Mouse (Mus musculus): Measurements from ENCODE around the gene Zyg11b. TPM values are rescaled to one million over a fixed set of nuclear protein-coding genes. Genes with fewer than 3 reads are reported as not detected.

Gene Zyg11b
- polyA plus RNA-seq (2015; fragmentation: Nextera tagmentation; extraction: Ambion mirVana) = 5.7 and 5.9 TPM in 2 replicates

DNA sequence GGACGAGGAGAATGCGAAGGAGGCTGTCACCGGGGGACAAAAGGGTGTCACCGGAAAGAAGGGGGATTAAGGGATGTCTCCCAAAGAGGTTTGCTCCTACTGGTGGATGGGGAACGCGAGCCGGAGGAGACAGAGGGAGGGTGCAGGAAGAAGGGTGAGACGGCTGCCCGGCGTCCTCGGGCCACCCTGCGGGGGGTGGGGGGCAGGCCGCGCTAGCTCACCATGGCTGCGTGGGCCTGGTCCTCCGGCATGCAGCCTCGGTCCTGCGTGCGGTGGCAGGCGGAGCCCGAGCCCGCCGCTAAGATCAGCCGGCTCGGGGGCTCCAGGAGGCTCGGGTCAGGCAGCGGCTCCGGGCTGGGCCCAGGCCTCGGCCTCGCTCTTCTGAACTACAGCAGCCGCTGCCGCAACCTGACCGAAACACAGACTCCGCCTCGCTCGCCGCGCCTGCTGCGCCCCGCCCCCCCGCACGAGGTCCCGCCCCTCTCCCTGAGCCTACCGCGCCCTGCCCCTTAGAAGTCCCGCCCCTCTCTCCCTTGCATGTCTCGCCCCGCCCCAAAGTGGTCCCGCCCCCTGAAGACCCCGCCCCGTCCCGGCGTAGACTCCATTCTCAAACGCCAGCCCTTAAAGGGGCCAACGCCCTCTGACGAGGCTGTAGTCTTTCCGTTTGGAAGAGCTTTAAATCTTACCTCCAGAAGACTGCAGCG lies at the start of gene Zyg11b:
Gene Zyg11b (minus strand): TSS at position 427 of the 704 bp plus-strand sequence.
- Histone ChIP-seq H3K27me3 (replicated peaks; ENCODE audit: control insufficient read depth, insufficient read depth, low read length) (no peaks in the 10 kb centered on the region), H3K36me3 (ENCODE audit: control insufficient read depth, insufficient read depth, low read length) (no peaks in the 10 kb centered on the region), H3K27ac (ENCODE audit: low read length) (peak within 1 kb of the TSS; percentile 90), H3K9ac (ENCODE audit: low read depth, low read length) (peak within 1 kb of the TSS; percentile 96), H3K4me1 (ENCODE audit: control insufficient read depth, insufficient read depth, low read length) (peaks cover 14% of the 10 kb centered on the region; the same call in 1 of the 2 replicates), H3K9me3 (ENCODE audit: control insufficient read depth, low read length) (no peaks in the 10 kb centered on the region), H3K4me3 (ENCODE audit: low read length) (peak within 1 kb of the TSS; percentile 89), H3K4me2 (ENCODE audit: low read depth, low read length) (peak within 1 kb of the TSS; percentile 86)
- WGBS = under 1% methylated on average over 58 of the region's 58 CpGs
- ATAC-seq = peak; percentile 94

DNA sequence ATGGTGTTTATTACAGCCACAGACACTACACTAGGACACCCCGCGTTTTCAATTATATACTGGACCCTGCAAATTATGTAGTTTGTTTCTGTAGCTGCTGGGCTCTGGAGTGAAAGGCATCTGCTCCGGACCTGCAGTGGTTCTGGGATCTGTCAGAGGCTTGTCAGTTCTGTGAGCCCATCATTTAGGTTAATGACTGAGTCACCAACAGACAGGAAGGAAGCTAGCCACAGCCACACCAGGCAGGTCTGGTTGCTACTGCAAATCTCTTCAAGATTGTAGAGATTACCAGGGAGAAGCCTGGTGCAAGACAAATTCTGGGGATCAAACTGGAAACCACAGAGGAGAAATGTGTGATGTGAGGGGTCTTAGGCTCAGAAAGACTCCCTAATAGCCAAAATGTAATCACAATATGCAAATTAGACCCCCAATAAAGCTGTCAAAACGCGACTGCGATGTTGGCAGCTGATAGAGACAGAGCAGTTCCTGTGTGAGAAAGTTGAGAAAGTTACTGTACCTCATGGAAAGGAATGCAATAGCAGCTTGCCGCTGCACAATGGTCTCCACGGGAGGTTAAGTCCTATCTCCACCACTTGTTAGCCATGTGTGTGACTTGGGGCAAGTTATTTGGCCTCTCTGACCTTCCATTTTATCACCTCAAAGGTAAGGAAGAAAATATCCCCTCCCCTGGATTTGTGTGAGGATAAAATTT lies 49.1 kb upstream of the Zyg11b start:
- 27% methylated on average over 8 of the region's 8 CpGs for WGBS
- Histone ChIP-seq H3K4me3 (ENCODE audit: low read length) (no peak overlapping the region), H3K9ac (ENCODE audit: low read depth, low read length) (no peak overlapping the region), H3K4me1 (ENCODE audit: control insufficient read depth, insufficient read depth, low read length) (peaks cover 32% of the 10 kb centered on the region), H3K27ac (ENCODE audit: low read length) (no peak overlapping the region), H3K27me3 (replicated peaks; ENCODE audit: control insufficient read depth, insufficient read depth, low read length) (no peaks in the 10 kb centered on the region), H3K4me2 (ENCODE audit: low read depth, low read length) (no peak overlapping the region), H3K9me3 (ENCODE audit: control insufficient read depth, low read length) (no peaks in the 10 kb centered on the region), H3K36me3 (ENCODE audit: control insufficient read depth, insufficient read depth, low read length) (no peaks in the 10 kb centered on the region)
- ATAC-seq = no peak

DNA sequence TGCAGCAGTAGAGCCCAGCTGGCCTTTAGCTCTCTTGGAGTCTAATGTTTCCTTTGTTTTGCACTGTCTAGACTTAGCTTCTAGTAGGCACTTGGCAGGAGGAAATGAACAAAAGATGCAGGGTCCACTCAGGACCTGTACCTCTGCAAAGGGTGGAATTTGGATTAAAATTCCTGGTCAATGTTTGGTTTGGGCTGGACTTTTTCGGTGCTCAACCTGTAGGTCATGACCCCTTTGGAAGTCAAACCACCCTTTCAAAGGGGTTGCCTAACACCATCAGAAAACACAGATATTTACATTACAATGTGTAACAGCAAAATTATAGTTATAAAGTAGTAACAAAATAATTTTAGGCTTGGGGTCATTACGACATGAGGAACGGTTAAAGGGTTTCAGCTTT lies 48.2 kb upstream of the Zyg11b start:
- no peak overlapping the region for H3K4me2 ChIP-seq (ENCODE audit: low read depth, low read length)
- 0 out of 2 replicates have a peak overlapping the region, but pooled peaks have one; percentile 13 for H3K27ac ChIP-seq (ENCODE audit: low read length)
- H3K9me3 ChIP-seq (ENCODE audit: control insufficient read depth, low read length) = no peaks in the 10 kb centered on the region
- no peak for ATAC-seq
- WGBS = 78% methylated on average over 3 of the region's 3 CpGs
- H3K36me3 ChIP-seq (ENCODE audit: control insufficient read depth, insufficient read depth, low read length) = no peaks in the 10 kb centered on the region
- H3K4me1 ChIP-seq (ENCODE audit: control insufficient read depth, insufficient read depth, low read length) = peaks cover 36% of the 10 kb centered on the region
- H3K9ac ChIP-seq (ENCODE audit: low read depth, low read length) = no peak overlapping the region
- no peaks in the 10 kb centered on the region for H3K27me3 ChIP-seq (replicated peaks; ENCODE audit: control insufficient read depth, insufficient read depth, low read length)
- H3K4me3 ChIP-seq (ENCODE audit: low read length) = no peak overlapping the region

DNA sequence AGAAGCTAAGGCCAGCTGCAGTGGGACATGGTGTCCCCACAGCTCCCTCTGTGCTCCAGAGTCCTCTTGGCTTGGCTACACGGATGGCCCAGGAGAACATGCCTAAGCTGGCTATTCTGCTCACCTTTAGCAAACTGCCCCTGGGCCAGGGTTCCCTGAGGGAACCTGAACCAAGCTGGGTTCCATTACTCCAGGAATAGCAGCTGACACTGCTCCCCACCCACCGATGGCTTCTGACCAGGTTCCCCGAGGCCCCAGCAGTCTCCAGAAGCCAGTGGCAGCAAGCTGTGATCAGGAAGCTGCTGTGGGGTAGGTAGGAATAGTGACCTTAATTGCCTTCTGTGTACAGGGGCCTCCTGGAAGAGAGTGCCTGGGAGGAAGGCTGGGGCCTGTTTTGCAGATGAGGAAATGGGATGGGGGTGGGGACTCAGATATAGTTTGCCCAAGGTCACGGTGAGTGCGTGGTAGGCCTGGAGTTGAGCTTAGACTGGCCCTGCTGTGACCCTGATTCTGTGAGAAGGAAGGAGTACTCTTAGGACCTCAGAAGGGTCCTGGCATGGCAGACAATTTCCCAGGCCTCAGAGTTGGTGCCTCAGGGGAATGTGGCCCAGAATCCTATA lies 47.5 kb upstream of the Zyg11b start:
- H3K4me2 ChIP-seq (ENCODE audit: low read depth, low read length) = no peak overlapping the region
- H3K36me3 ChIP-seq (ENCODE audit: control insufficient read depth, insufficient read depth, low read length) = no peaks in the 10 kb centered on the region
- 0 out of 2 replicates have a peak overlapping the region, but pooled peaks have one; percentile 8 for H3K9ac ChIP-seq (ENCODE audit: low read depth, low read length)
- no peaks in the 10 kb centered on the region for H3K9me3 ChIP-seq (ENCODE audit: control insufficient read depth, low read length)
- peak overlapping the region; percentile 39 for H3K27ac ChIP-seq (ENCODE audit: low read length)
- H3K4me3 ChIP-seq (ENCODE audit: low read length) = no peak overlapping the region
- WGBS = 22% methylated on average over 5 of the region's 5 CpGs
- peak; percentile 57 for ATAC-seq
- H3K27me3 ChIP-seq (replicated peaks; ENCODE audit: control insufficient read depth, insufficient read depth, low read length) = no peaks in the 10 kb centered on the region
- peaks cover 36% of the 10 kb centered on the region for H3K4me1 ChIP-seq (ENCODE audit: control insufficient read depth, insufficient read depth, low read length)

DNA sequence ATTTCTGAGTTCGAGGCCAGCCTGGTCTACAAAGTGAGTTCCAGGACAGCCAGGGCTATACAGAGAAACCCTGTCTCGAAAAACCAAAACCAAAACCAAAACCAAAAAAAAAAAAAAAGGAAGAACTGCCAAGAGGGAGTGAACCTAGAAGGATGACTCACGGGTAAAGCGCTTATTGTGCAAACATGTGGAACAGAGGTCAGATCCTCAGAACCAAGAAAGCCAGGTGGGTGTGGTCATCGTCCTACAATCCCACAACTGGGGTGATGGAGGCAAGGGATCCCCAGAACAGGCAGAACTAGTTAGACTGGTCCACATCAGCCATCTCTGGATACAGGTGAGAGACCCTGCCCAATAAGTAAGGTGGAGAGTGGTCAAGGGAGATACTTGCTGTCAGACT lies 46.2 kb upstream of the Zyg11b start:
- no peak overlapping the region for H3K9ac ChIP-seq (ENCODE audit: low read depth, low read length)
- no peak overlapping the region for H3K27ac ChIP-seq (ENCODE audit: low read length)
- H3K4me2 ChIP-seq (ENCODE audit: low read depth, low read length) = no peak overlapping the region
- no peaks in the 10 kb centered on the region for H3K9me3 ChIP-seq (ENCODE audit: control insufficient read depth, low read length)
- WGBS = 60% methylated on average over 5 of the region's 5 CpGs
- peaks cover 36% of the 10 kb centered on the region for H3K4me1 ChIP-seq (ENCODE audit: control insufficient read depth, insufficient read depth, low read length)
- no peaks in the 10 kb centered on the region for H3K36me3 ChIP-seq (ENCODE audit: control insufficient read depth, insufficient read depth, low read length)
- no peak overlapping the region for H3K4me3 ChIP-seq (ENCODE audit: low read length)
- peak; percentile 72 for ATAC-seq
- H3K27me3 ChIP-seq (replicated peaks; ENCODE audit: control insufficient read depth, insufficient read depth, low read length) = no peaks in the 10 kb centered on the region

DNA sequence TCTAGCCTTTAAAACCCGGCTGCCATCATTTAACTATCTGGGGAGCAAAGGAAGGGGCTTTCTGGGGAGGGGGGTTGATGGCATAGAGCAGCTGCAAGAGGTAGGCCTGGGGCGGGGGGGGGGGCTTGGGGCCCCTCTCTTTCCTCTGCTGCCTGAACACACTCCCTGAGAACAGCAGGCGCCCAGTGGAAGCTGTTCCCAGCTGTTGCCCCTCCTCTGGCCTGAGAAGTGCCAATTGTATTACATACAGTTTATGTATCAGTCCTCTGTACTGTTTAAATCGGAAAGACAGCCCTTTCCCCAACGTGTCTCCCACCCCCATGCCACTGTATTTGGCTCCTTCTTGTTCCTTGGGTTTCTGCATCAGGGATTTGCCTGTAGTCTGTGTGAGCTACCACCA lies 44.9 kb upstream of the Zyg11b start:
- H3K27ac ChIP-seq (ENCODE audit: low read length) = peak overlapping the region; percentile 28

DNA sequence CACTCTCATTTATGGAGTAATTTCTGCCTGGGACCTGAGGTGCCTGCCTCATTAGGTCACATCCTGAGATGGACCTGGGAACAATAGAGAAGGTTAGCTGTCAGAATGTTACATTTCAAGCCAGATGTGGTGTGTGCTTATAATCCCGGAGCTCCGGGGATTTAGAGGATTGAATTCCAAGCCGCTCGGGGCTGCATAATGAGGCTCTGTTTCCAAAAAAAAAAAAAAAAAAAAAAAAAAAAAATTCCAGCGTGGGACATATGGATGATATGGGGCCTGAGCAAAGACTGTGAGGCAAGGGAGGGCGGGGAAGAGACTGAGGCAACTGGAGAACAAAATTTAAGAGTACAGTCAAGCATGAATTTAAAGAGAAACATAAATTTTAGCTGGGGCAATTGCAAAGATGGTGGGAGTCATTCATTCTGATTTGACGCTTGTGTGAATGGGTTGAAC lies 43.8 kb upstream of the Zyg11b start:
- H3K9ac ChIP-seq (ENCODE audit: low read depth, low read length) = no peak overlapping the region
- no peaks in the 10 kb centered on the region for H3K36me3 ChIP-seq (ENCODE audit: control insufficient read depth, insufficient read depth, low read length)
- 26% methylated on average over 7 of the region's 7 CpGs for WGBS
- 0 out of 2 replicates have a peak overlapping the region, but pooled peaks have one; percentile 32 for H3K27ac ChIP-seq (ENCODE audit: low read length)
- no peak overlapping the region for H3K4me3 ChIP-seq (ENCODE audit: low read length)
- no peaks in the 10 kb centered on the region for H3K9me3 ChIP-seq (ENCODE audit: control insufficient read depth, low read length)
- peaks cover 24% of the 10 kb centered on the region for H3K4me1 ChIP-seq (ENCODE audit: control insufficient read depth, insufficient read depth, low read length)
- H3K4me2 ChIP-seq (ENCODE audit: low read depth, low read length) = no peak overlapping the region
- H3K27me3 ChIP-seq (replicated peaks; ENCODE audit: control insufficient read depth, insufficient read depth, low read length) = no peaks in the 10 kb centered on the region
- ATAC-seq = no peak

More for the DNA sequence above, 44.9 kb upstream of the Zyg11b start:
- H3K9me3 ChIP-seq (ENCODE audit: control insufficient read depth, low read length) = no peaks in the 10 kb centered on the region
- ATAC-seq = no peak
- no peak overlapping the region for H3K4me3 ChIP-seq (ENCODE audit: low read length)
- peaks cover 30% of the 10 kb centered on the region for H3K4me1 ChIP-seq (ENCODE audit: control insufficient read depth, insufficient read depth, low read length)
- H3K9ac ChIP-seq (ENCODE audit: low read depth, low read length) = no peak overlapping the region
- no peaks in the 10 kb centered on the region for H3K27me3 ChIP-seq (replicated peaks; ENCODE audit: control insufficient read depth, insufficient read depth, low read length)
- WGBS = 30% methylated on average over 5 of the region's 5 CpGs
- H3K4me2 ChIP-seq (ENCODE audit: low read depth, low read length) = no peak overlapping the region
- no peaks in the 10 kb centered on the region for H3K36me3 ChIP-seq (ENCODE audit: control insufficient read depth, insufficient read depth, low read length)

DNA sequence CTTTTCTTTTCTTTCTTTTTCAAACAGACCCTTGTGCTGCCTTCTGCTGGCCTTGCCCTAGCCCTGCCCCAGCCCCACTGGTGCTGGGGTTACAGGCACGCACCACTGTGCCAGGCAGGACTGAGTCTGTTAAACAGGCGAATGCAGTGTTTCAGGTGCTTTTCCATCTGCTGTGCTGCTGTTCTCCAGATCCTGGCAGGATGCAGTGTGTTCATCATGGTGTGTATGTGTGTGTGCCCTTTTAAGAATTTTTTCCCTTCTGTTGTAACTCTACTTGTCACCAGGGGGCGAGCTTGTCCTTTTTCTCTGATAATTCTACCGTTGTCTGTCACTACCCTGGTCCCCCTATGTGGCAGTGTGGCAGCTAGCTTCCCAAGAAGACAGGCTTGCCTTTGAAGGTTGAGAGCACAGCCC lies 38.4 kb upstream of the Zyg11b start:
- Histone ChIP-seq H3K4me3 (ENCODE audit: low read length) (no peak overlapping the region), H3K27ac (ENCODE audit: low read length) (peak overlapping the region; percentile 24; the same call in 1 of the 2 replicates), H3K9me3 (ENCODE audit: control insufficient read depth, low read length) (no peaks in the 10 kb centered on the region), H3K36me3 (ENCODE audit: control insufficient read depth, insufficient read depth, low read length) (0 out of 2 replicates have a peak, but pooled peaks cover 6% of the 10 kb centered on the region), H3K27me3 (replicated peaks; ENCODE audit: control insufficient read depth, insufficient read depth, low read length) (no peaks in the 10 kb centered on the region), H3K4me1 (ENCODE audit: control insufficient read depth, insufficient read depth, low read length) (0 out of 2 replicates have a peak, but pooled peaks cover 4% of the 10 kb centered on the region), H3K9ac (ENCODE audit: low read depth, low read length) (no peak overlapping the region), H3K4me2 (ENCODE audit: low read depth, low read length) (no peak overlapping the region)
- peak; percentile 75 for ATAC-seq
- WGBS = 21% methylated on average over 4 of the region's 4 CpGs

DNA sequence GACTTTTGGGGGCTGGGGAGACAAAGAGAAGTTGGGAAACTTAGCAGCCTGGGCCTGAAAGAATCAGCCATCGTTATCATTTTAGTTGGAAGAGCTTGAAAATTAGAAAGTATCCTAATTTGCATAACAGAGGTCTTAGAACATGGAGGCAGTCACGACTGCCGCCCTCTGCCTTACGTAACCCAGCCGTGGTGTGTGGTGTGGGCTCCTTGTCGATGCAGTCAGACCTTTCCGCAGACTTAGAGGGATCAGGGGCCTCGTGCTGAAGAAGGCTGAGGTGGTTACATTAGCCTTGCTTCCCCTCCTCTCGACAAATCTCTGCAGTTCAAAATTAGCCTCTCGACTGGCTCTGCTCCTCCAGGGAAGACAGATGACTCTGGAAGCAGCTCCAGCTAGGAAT lies 37.9 kb upstream of the Zyg11b start:
- Histone ChIP-seq H3K9me3 (ENCODE audit: control insufficient read depth, low read length) (no peaks in the 10 kb centered on the region), H3K4me1 (ENCODE audit: control insufficient read depth, insufficient read depth, low read length) (0 out of 2 replicates have a peak, but pooled peaks cover 4% of the 10 kb centered on the region), H3K4me3 (ENCODE audit: low read length) (no peak overlapping the region), H3K27me3 (replicated peaks; ENCODE audit: control insufficient read depth, insufficient read depth, low read length) (no peaks in the 10 kb centered on the region), H3K36me3 (ENCODE audit: control insufficient read depth, insufficient read depth, low read length) (0 out of 2 replicates have a peak, but pooled peaks cover 6% of the 10 kb centered on the region), H3K4me2 (ENCODE audit: low read depth, low read length) (no peak overlapping the region), H3K27ac (ENCODE audit: low read length) (no peak overlapping the region), H3K9ac (ENCODE audit: low read depth, low read length) (no peak overlapping the region)
- WGBS = 54% methylated on average over 10 of the region's 10 CpGs
- ATAC-seq = peak; percentile 29; the same call in 1 of the 2 replicates

All from intestine, embryonic 16.5 days (tissue).